Comparison of ENCODE assay signal across 19 mouse cellular contexts in the genomic region with DNA sequence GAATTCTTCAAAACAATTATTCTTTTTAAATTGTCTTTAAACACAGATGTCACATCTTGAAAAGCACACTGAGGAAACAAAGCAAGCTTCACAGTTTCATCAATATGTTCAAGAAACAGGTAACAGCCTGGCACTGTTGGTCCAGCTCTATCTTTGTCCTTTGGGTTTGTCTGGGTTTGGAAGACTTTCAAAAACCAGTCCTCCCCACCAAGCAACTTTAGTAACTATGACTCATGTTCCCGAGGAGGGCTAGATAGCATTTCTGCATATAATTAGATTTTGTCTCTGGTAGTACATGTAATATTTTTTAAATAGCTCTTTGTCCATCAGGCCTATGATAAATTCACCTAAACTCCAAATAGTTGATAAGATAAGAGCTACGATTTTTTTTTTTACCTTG. TPM values are rescaled to one million over a fixed set of nuclear protein-coding genes. Genes with fewer than 3 reads are reported as not detected.
"Had no signal": no experiment of that assay in that cellular context is flagged by ENCODE, and none has a peak within 500 bp of the region (broad histone marks: within the 10 kb centered on the region; RNA-seq: fewer than 3 reads in every experiment).

No protein-coding gene starts in this region.

- H3K9ac ChIP-seq: limb, embryonic 12.5 days; liver, embryonic 13.5 days; liver, postnatal 0 days; lung, embryonic 15.5 days; midbrain, embryonic 15.5 days; neural tube, embryonic 12.5 days had no signal

- H3K4me2 ChIP-seq: limb, embryonic 12.5 days; liver, embryonic 13.5 days; lung, embryonic 15.5 days; midbrain, embryonic 11.5 days; midbrain, embryonic 15.5 days; neural tube, embryonic 12.5 days had no signal

- ATAC-seq: liver, postnatal 0 days; midbrain, embryonic 15.5 days had no signal

- H3K27ac ChIP-seq: limb, embryonic 12.5 days; liver, embryonic 13.5 days; lung, embryonic 15.5 days; macrophage; midbrain, embryonic 15.5 days; neural tube, embryonic 12.5 days had no signal

- DNase-seq: kidney, postnatal 10 days; liver; liver, embryonic 13.5 days; liver, postnatal 0 days; lung, postnatal 14 days; right cerebral cortex, postnatal 14 days; thymus, postnatal 4 days had no signal

- H3K4me3 ChIP-seq: limb, embryonic 12.5 days; liver, embryonic 13.5 days; lung, embryonic 15.5 days; megakaryocyte, embryonic 14.5 days; midbrain, embryonic 15.5 days; neural tube, embryonic 12.5 days had no signal

- H3K9me3 ChIP-seq: limb, embryonic 12.5 days; liver, embryonic 13.5 days; lung, embryonic 15.5 days; megakaryocyte, embryonic 14.5 days; midbrain, embryonic 15.5 days; neural tube, embryonic 12.5 days had no signal

- H3K36me3 ChIP-seq: limb, embryonic 12.5 days; liver, embryonic 13.5 days; lung, embryonic 15.5 days; midbrain, embryonic 15.5 days; neural tube, embryonic 12.5 days had no signal

- H3K27me3 ChIP-seq: limb, embryonic 12.5 days; liver, embryonic 13.5 days; lung, embryonic 15.5 days; megakaryocyte, embryonic 14.5 days; midbrain, embryonic 15.5 days; neural tube, embryonic 12.5 days had no signal

- H3K4me1 ChIP-seq: limb, embryonic 12.5 days; liver, embryonic 13.5 days; lung, embryonic 15.5 days; megakaryocyte, embryonic 14.5 days; midbrain, embryonic 15.5 days; neural tube, embryonic 12.5 days had no signal

RNA-seq across cellular contexts. Expression of a gene that starts 59.7 kb away (rescaled TPM):
- total RNA-seq: layer of hippocampus, postnatal 25 days; monocyte, adult 5-6 weeks had no signal
- polyA plus RNA-seq: kidney, embryonic 14.5 days; large intestine, adult 2 months; limb, embryonic 12.5 days; liver, embryonic 13.5 days; liver, postnatal 0 days; macrophage; midbrain, embryonic 11.5 days; midbrain, embryonic 15.5 days; neural tube, embryonic 12.5 days; small intestine, adult 2 months had no signal
